Mouse (Mus musculus) layer of hippocampus, postnatal 14 days (tissue): ENCODE data around the gene Adh1. TPM values are rescaled to one million over a fixed set of nuclear protein-coding genes. Genes with fewer than 3 reads are reported as not detected.

ENCODE experiments used
- DNase-seq, 2 experiments: peaks; one replicate each; pipeline ENCODE4 v3.0.0; 2021 to 2022; ENCODE audit warnings: low spot score in 2 of 2, mixed read lengths in 1 of 2
- total RNA-seq, 2 experiments: library from RNA; stranded (reverse); gene quantifications; 2 replicates each; pipeline ENCODE4 v1.2.3; 2021

The Adh1 gene
- total RNA-seq, 2 experiments from 2014 or later, result 1.0 to 1.7 TPM

GRCm38 (mm10) chr3:138283831-138284230 is 23.0 kb downstream of the Adh1 start:
- no peak for DNase-seq

DNA sequence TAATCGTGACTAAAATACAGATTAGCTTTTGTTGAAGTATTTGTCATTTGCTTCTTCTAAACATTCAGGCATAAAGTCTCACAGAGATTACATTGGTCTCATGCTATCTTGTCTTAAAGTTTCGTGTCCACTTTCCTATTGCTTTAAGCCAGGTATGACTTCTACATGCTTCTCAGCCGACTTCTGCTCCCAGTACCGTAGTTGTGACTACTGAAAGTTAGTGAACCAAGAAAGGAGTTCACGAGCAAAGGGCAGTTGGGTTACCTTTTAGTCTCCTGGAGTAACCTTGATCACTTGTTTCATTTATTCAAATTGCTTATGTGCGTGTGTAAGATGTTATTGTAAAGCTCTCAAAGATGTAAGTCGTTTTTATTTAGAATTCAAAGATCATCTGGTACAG is 25.2 kb downstream of the Adh1 start:
- no peak for DNase-seq

DNA sequence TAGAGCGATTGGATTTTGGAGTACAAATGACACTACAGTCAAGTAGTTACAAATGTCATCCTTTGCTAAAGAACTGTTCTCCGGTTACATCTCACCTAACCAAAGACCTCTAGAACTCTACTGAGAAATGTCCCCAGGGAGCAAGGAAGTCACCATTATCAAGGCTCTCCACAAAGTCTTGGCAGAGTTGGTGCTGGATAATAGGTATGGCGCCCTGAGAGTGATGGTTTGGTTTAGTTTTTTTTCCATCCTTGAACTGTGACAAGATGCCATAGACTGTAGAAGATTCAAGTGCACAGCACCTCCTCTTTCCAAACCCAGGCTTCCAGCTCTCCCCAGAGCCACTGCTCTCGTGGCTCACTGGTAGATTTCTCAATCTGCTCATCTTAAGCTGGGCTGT is 26.9 kb downstream of the Adh1 start:
- DNase-seq, result no peak

DNA sequence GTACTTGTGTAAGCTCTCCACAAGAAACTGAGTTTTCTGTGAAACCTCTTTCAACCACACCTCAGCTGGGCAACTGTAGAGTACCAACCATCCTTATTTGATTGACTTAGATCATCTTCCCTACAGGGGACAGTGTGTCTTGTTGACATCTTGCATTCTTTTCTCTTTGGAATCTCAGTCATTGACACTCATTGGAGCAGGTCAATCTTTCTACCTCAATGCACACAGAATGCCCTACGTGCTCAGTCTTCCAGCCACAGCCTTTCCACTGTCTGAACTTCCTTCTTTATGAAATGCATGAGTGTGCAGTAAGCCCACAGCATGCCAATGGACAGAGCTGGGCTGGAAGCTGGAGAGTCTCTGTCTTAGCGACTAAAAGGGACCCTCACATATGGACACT is 29.9 kb downstream of the Adh1 start:
- no peak for DNase-seq

- no peak for DNase-seq
Measured at GRCm38 (mm10) chr3:138291529-138292117, 30.8 kb downstream of the Adh1 start.

- no peak for DNase-seq
Measured at GRCm38 (mm10) chr3:138293298-138293895, 32.6 kb downstream of the Adh1 start.

- no peak for DNase-seq
Measured at GRCm38 (mm10) chr3:138300130-138300529, 39.3 kb downstream of the Adh1 start.

GRCm38 (mm10) chr3:138302676-138303075 is 41.9 kb downstream of the Adh1 start:
- no peak for DNase-seq

GRCm38 (mm10) chr3:138303771-138304488 is 43.1 kb downstream of the Adh1 start:
- no peak for DNase-seq

DNA sequence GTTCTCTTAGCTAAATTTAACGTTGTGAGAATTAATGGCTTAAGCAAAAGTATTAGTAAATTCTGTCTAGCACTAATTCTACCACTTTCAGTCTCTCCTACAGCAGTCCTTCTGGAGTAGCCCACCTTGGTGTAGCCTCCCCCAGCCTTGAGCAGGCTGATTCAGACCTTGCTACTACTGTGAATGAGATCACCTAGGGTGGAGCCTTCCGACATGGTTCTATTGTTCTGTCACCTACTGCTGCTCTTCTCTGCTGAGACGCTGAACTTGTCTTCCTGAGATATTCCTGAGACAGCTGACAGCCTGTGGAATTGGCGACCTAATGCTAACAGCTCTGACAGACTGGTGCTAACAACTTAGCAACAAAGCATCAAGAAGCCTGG is 43.7 kb downstream of the Adh1 start:
- no peak for DNase-seq

DNA sequence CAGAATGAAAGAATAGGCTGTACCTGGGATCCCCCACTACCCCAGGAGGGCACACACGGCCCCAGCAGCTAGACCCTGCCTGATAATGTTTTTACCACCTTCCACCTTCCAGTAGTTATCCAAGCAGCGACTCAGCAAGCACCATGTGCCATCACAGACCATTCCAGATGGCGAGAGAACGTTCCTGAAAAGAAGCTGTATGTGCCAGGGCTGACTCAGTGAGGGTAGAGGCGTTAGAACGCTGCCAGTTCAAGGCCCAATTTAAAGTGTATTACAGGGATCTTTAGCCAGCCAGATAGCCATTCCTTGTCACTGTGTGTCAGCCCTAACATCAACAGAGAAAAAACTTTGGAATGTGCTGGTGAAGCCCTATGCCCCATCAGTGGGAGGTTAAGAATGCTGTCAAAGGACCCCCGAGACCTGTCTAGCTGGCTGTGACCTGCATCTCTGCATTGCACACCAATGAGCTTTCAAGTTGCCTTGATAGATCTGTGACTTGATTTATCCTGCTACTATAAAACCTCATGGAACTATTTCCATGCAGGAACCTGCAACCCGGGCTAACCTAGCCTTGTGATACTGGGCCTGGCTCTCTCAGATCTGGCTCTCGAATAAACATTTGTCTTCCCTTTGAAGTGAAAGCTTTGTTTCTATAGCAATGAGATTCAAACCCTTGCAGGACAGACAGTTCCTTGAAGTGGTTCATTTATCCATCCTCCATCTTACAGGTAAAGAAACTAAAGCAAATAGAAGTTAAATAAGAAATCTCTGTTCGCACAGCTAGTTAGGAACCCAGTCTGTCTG is 44.9 kb downstream of the Adh1 start:
- peak in 1 of 2 experiments; percentile 20 for DNase-seq

- DNase-seq, result no peak
Measured at GRCm38 (mm10) chr3:138306290-138306683, 45.5 kb downstream of the Adh1 start.

- no peak for DNase-seq
Measured at GRCm38 (mm10) chr3:138309910-138310309, 49.1 kb downstream of the Adh1 start.

- no peak for DNase-seq
Measured at GRCm38 (mm10) chr3:138311015-138311414, 50.2 kb downstream of the Adh1 start.

GRCm38 (mm10) chr3:138312965-138313364 is 52.2 kb downstream of the Adh1 start, which contains the start of gene Adh6a:
Gene Adh6a (plus strand): TSS chr3:138313286.
- DNase-seq, result no peak

- no peak for DNase-seq
Measured at GRCm38 (mm10) chr3:138316908-138317472, 56.2 kb downstream of the Adh1 start.

DNA sequence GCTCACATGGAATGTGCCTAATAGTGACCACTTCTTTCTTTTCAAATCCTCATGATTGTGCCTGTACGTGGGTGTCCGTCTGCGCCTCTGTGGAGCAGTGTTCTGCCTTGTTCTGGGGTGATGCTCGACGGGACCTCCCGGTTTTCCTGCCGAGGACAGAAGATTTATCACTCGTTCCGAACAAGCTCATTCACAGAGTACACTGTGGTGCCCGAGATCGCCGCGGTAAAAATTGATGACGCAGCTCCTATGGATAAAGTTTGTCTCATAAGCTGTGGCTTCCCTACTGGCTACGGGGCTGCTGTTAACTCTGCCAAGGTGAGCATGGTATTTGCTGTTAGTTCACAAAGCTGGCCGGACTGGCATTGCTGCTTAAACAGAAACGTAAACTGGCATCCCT is 64.2 kb downstream of the Adh1 start:
- DNase-seq, result no peak

GRCm38 (mm10) chr3:138325466-138325865 is 64.7 kb downstream of the Adh1 start:
- no peak for DNase-seq

DNA sequence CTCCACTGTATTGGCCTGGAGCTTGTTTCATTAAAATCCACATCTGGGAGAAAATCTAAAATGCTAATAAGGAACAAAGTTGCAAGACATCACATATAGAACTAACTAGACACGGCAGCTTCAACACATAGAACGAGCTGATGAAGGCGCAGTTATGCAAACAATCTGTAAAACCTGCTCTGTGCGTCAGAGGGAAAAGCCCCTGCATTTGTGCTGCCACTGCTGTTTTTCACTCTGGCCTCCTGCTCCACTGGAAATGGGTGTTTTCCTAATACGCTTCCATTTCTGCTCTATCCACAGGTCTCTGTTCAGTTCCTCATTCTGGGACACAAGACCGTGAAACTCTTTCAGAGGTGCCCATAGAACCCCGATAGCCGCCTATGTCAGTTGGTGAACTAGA is 73.1 kb downstream of the Adh1 start:
- no peak for DNase-seq

DNA sequence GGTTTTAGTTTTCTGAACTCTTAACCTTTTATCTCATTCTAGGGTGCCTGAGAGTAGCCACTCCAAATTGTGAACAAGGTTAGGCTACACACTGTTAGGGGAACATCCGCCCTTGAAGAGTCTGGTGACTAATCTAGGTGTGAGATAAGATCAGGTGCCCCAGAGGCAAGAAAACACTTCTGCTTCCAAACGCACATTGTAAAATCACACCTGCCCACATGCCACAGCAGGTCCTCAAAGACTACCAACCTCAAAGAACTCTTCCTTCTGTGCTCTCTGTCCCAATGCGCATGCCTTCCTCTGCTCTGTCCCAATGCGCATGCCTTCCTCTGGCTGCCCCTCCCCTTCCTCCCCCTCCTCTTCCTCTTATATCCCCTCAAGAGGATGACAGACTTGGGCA is 73.5 kb downstream of the Adh1 start:
- DNase-seq, result no peak

GRCm38 (mm10) chr3:138335566-138335965 is 74.8 kb downstream of the Adh1 start:
- DNase-seq, result no peak
